Mouse (Mus musculus): ENCODE measurements at regions not wholly inside any gene's neighbourhood (a gene's known extent, or its start where the extent isn't known, plus 50 kb on each side); places are given as distances from the start of the nearest gene placed in this dataset.
"Not testable (repeated sequence)": the region's sequence is repeated elsewhere in the genome, so short reads cannot be mapped to it uniquely, and the experiment has no call there.

DNA sequence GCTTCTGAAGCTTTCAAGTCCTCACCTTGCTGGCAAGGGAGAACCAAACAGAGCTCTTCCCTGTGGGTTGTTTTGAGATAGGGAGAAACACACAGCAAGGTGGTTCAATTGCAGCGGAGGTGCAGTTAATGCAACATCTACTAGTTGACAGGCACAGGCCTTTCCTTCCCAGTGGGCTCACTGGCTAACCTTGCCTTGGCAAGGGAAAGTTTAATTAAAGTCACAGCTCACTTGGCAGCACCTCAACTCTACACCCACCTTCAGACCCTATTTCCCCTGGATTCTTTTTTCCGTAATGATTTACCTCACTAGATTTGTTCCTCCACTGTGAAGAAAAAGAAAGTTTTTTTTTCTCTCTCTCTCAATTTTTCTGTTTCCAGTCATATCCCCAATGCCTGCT, 314.5 kb downstream of the Tlr4 start:
- Histone ChIP-seq H3K4me2 (ENCODE audit: low read length) (no peak overlapping the region), H3K9ac (replicated peaks; ENCODE audit: low read depth, low read length) (no peak overlapping the region), H3K36me3 (ENCODE audit: control insufficient read depth, insufficient read depth) (no peaks in the 10 kb centered on the region), H3K4me1 (replicated peaks; ENCODE audit: control insufficient read depth, insufficient read depth, low read length) (no peaks in the 10 kb centered on the region), H3K9me3 (ENCODE audit: control insufficient read depth, low read length) (no peaks in the 10 kb centered on the region), H3K27ac (ENCODE audit: low read length) (no peak overlapping the region), H3K4me3 (replicated peaks; ENCODE audit: low read length) (no peak overlapping the region), H3K27me3 (replicated peaks; ENCODE audit: control insufficient read depth, insufficient read depth, low read length) (no peaks in the 10 kb centered on the region)
- WGBS = 84% methylated on average over 2 of the region's 2 CpGs
- ATAC-seq = no peak

GRCm38 (mm10) chr4:67148521-67148920, 321.1 kb downstream of the Tlr4 start:
- no peaks in the 10 kb centered on the region for H3K36me3 ChIP-seq (ENCODE audit: control insufficient read depth, insufficient read depth)
- WGBS = 67% methylated on average over 2 of the region's 2 CpGs
- H3K9me3 ChIP-seq (ENCODE audit: control insufficient read depth, low read length) = no peaks in the 10 kb centered on the region
- no peak overlapping the region for H3K9ac ChIP-seq (replicated peaks; ENCODE audit: low read depth, low read length)
- no peak overlapping the region for H3K27ac ChIP-seq (ENCODE audit: low read length)
- no peak overlapping the region for H3K4me2 ChIP-seq (ENCODE audit: low read length)
- no peaks in the 10 kb centered on the region for H3K27me3 ChIP-seq (replicated peaks; ENCODE audit: control insufficient read depth, insufficient read depth, low read length)
- no peak for ATAC-seq
- no peaks in the 10 kb centered on the region for H3K4me1 ChIP-seq (replicated peaks; ENCODE audit: control insufficient read depth, insufficient read depth, low read length)
- H3K4me3 ChIP-seq (replicated peaks; ENCODE audit: low read length) = no peak overlapping the region

- no peaks in the 10 kb centered on the region for H3K4me1 ChIP-seq (replicated peaks; ENCODE audit: control insufficient read depth, insufficient read depth, low read length)
- no peak for ATAC-seq
- 77% methylated on average over 3 of the region's 3 CpGs for WGBS
These were observed 335.3 kb downstream of the Tlr4 start for GRCm38 (mm10) chr4:67162673-67163072.

GRCm38 (mm10) chr4:67167720-67168119, 340.3 kb downstream of the Tlr4 start:
- H3K9me3 ChIP-seq (ENCODE audit: control insufficient read depth, low read length) = no peaks in the 10 kb centered on the region
- H3K4me2 ChIP-seq (ENCODE audit: low read length) = no peak overlapping the region
- H3K27me3 ChIP-seq (replicated peaks; ENCODE audit: control insufficient read depth, insufficient read depth, low read length) = no peaks in the 10 kb centered on the region
- H3K4me3 ChIP-seq (replicated peaks; ENCODE audit: low read length) = no peak overlapping the region
- H3K4me1 ChIP-seq (replicated peaks; ENCODE audit: control insufficient read depth, insufficient read depth, low read length) = no peaks in the 10 kb centered on the region
- 75% methylated on average over 5 of the region's 5 CpGs for WGBS
- no peak overlapping the region for H3K27ac ChIP-seq (ENCODE audit: low read length)
- no peaks in the 10 kb centered on the region for H3K36me3 ChIP-seq (ENCODE audit: control insufficient read depth, insufficient read depth)
- no peak overlapping the region for H3K9ac ChIP-seq (replicated peaks; ENCODE audit: low read depth, low read length)
- no peak for ATAC-seq

More at GRCm38 (mm10) chr4:67162673-67163072, 335.3 kb downstream of the Tlr4 start:
- H3K36me3 ChIP-seq (ENCODE audit: control insufficient read depth, insufficient read depth) = no peaks in the 10 kb centered on the region
- no peak overlapping the region for H3K4me2 ChIP-seq (ENCODE audit: low read length)
- H3K9me3 ChIP-seq (ENCODE audit: control insufficient read depth, low read length) = no peaks in the 10 kb centered on the region
- no peak overlapping the region for H3K4me3 ChIP-seq (replicated peaks; ENCODE audit: low read length)
- no peaks in the 10 kb centered on the region for H3K27me3 ChIP-seq (replicated peaks; ENCODE audit: control insufficient read depth, insufficient read depth, low read length)
- no peak overlapping the region for H3K27ac ChIP-seq (ENCODE audit: low read length)
- H3K9ac ChIP-seq (replicated peaks; ENCODE audit: low read depth, low read length) = no peak overlapping the region

DNA sequence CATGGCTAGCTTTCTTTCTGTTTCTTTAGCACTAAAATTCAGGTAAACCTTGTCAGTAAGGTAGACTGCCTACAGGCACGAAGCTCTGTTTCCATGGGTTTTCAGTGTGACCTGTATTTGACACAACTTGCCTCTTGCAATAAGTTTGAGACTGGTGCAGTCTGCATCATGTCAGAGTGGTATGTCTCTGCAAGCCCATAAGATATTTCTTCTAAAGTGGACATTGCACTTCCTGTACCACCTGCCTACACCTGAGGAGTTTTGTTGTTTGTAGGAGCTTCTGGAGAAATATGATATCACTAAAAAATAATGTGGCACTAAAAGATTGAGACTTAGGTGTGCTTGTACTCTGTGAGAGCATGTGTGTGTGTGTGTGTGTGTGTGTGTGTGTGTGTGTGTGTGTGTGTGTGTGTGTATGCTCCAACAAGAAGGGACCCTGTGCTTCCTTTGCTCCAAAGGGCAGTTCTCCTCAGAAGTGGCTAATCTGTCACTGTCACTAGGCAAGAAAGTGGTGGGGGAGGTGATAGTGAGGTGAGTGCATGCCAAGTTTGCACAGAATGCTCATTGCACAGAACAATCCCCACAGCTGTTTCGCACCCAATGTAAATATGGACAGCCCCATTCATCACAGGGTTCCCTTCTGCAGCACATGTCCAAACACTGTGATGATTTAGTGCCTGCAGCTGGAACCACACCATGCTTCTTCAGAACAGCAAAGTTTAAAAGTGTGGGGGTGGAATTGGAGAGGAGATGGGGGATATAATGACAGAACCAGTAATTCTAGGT, 360.5 kb downstream of the Tlr4 start:
- H3K4me2 ChIP-seq (ENCODE audit: low read length) = no peak overlapping the region
- H3K36me3 ChIP-seq (ENCODE audit: control insufficient read depth, insufficient read depth) = no peaks in the 10 kb centered on the region
- H3K4me3 ChIP-seq (replicated peaks; ENCODE audit: low read length) = no peak overlapping the region
- no peak overlapping the region for H3K27ac ChIP-seq (ENCODE audit: low read length)
- 84% methylated on average over 2 of the region's 2 CpGs for WGBS
- ATAC-seq = no peak
- H3K9me3 ChIP-seq (ENCODE audit: control insufficient read depth, low read length) = no peaks in the 10 kb centered on the region
- H3K4me1 ChIP-seq (replicated peaks; ENCODE audit: control insufficient read depth, insufficient read depth, low read length) = no peaks in the 10 kb centered on the region
- no peak overlapping the region for H3K9ac ChIP-seq (replicated peaks; ENCODE audit: low read depth, low read length)
- H3K27me3 ChIP-seq (replicated peaks; ENCODE audit: control insufficient read depth, insufficient read depth, low read length) = no peaks in the 10 kb centered on the region

- H3K4me3 ChIP-seq (replicated peaks; ENCODE audit: low read length) = no peak overlapping the region
- no peaks in the 10 kb centered on the region for H3K27me3 ChIP-seq (replicated peaks; ENCODE audit: control insufficient read depth, insufficient read depth, low read length)
- ATAC-seq = no peak
- H3K36me3 ChIP-seq (ENCODE audit: control insufficient read depth, insufficient read depth) = no peaks in the 10 kb centered on the region
- no peak overlapping the region for H3K4me2 ChIP-seq (ENCODE audit: low read length)
- no peak overlapping the region for H3K27ac ChIP-seq (ENCODE audit: low read length)
- H3K4me1 ChIP-seq (replicated peaks; ENCODE audit: control insufficient read depth, insufficient read depth, low read length) = no peaks in the 10 kb centered on the region
- H3K9me3 ChIP-seq (ENCODE audit: control insufficient read depth, low read length) = no peaks in the 10 kb centered on the region
- H3K9ac ChIP-seq (replicated peaks; ENCODE audit: low read depth, low read length) = no peak overlapping the region
These were observed 363.2 kb downstream of the Tlr4 start for GRCm38 (mm10) chr4:67190536-67190935.

- Histone ChIP-seq H3K4me1 (replicated peaks; ENCODE audit: control insufficient read depth, insufficient read depth, low read length) (no peaks in the 10 kb centered on the region), H3K27ac (ENCODE audit: low read length) (no peak overlapping the region), H3K9me3 (ENCODE audit: control insufficient read depth, low read length) (no peaks in the 10 kb centered on the region), H3K4me3 (replicated peaks; ENCODE audit: low read length) (no peak overlapping the region), H3K36me3 (ENCODE audit: control insufficient read depth, insufficient read depth) (no peaks in the 10 kb centered on the region), H3K4me2 (ENCODE audit: low read length) (no peak overlapping the region), H3K9ac (replicated peaks; ENCODE audit: low read depth, low read length) (no peak overlapping the region), H3K27me3 (replicated peaks; ENCODE audit: control insufficient read depth, insufficient read depth, low read length) (no peaks in the 10 kb centered on the region)
- 91% methylated on average over 4 of the region's 4 CpGs for WGBS
- no peak for ATAC-seq
These were observed 367.0 kb downstream of the Tlr4 start for GRCm38 (mm10) chr4:67194425-67194824.

DNA sequence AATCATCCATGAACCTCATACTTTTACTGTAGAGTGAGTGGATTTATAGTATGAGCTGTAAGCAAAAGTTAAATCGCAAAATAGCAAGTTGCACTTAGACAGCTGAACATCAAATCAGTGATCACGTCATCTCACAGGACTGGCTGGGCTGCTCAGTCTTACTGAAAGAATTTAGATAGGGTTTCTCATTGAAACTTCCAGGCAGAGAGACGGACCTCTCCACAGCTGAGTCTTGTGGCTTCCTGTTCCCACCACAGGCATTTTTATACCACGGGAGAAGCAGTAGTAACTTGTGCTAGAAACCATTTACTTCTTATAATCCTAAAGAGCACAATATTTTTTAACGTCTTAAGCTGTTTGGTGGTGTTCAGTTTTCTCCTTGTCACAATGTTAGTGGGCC, 369.5 kb downstream of the Tlr4 start:
- Histone ChIP-seq H3K4me3 (replicated peaks; ENCODE audit: low read length) (no peak overlapping the region), H3K27me3 (replicated peaks; ENCODE audit: control insufficient read depth, insufficient read depth, low read length) (no peaks in the 10 kb centered on the region), H3K27ac (ENCODE audit: low read length) (no peak overlapping the region), H3K9me3 (ENCODE audit: control insufficient read depth, low read length) (no peaks in the 10 kb centered on the region), H3K4me2 (ENCODE audit: low read length) (no peak overlapping the region), H3K4me1 (replicated peaks; ENCODE audit: control insufficient read depth, insufficient read depth, low read length) (no peaks in the 10 kb centered on the region), H3K9ac (replicated peaks; ENCODE audit: low read depth, low read length) (no peak overlapping the region), H3K36me3 (ENCODE audit: control insufficient read depth, insufficient read depth) (no peaks in the 10 kb centered on the region)
- 90% methylated on average over 5 of the region's 5 CpGs for WGBS
- no peak for ATAC-seq

DNA sequence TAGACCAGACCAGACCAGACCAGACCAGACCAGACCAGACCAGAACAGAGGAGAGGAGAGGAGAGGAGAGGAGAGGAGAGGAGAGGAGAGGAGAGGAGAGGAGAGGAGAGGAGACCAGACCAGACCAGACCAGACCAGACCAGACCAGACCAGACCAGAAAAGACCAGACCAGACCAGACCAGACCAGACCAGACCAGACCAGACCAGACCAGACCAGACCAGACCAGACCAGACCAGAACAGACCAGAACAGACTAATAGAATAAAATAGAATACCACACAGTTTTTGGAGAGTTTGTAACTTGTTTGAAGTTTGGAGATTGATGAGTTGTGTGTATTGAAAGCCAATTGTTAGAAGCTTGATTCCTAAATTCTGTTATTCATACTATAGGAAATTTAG, 381.0 kb downstream of the Tlr4 start:
- not testable (repeated sequence) for ATAC-seq; H3K36me3 ChIP-seq (ENCODE audit: control insufficient read depth, insufficient read depth); H3K4me1 ChIP-seq (replicated peaks; ENCODE audit: control insufficient read depth, insufficient read depth, low read length); H3K27me3 ChIP-seq (replicated peaks; ENCODE audit: control insufficient read depth, insufficient read depth, low read length); H3K4me3 ChIP-seq (replicated peaks; ENCODE audit: low read length); H3K9me3 ChIP-seq (ENCODE audit: control insufficient read depth, low read length); H3K4me2 ChIP-seq (ENCODE audit: low read length); H3K27ac ChIP-seq (ENCODE audit: low read length); H3K9ac ChIP-seq (replicated peaks; ENCODE audit: low read depth, low read length)

DNA sequence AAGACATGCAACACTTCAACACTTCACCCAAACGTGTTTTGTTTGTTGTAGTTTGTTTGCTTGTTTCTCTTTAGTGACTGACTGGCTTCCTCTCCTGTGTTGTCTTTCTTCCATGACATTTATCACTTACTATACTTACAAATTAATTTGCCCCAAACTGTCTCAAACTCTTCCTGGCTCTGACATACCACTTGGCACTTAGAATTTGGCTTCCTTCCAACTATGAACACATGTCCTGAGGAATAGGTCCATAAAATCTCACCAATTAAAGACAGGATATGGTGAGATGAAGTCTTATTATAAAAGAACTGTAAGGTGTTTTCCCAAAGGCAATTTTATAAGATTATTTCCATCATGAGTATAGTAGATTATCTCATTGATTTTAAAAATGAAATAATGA, 386.0 kb downstream of the Tlr4 start:
- ATAC-seq = peak; percentile 38; the same call in 1 of the 2 replicates
- H3K36me3 ChIP-seq (ENCODE audit: control insufficient read depth, insufficient read depth) = no peaks in the 10 kb centered on the region

More for the DNA sequence above, 386.0 kb downstream of the Tlr4 start:
- Histone ChIP-seq H3K4me1 (replicated peaks; ENCODE audit: control insufficient read depth, insufficient read depth, low read length) (peaks cover 3% of the 10 kb centered on the region; the same call in 1 of the 2 replicates), H3K27me3 (replicated peaks; ENCODE audit: control insufficient read depth, insufficient read depth, low read length) (no peaks in the 10 kb centered on the region), H3K4me3 (replicated peaks; ENCODE audit: low read length) (no peak overlapping the region), H3K9ac (replicated peaks; ENCODE audit: low read depth, low read length) (no peak overlapping the region), H3K9me3 (ENCODE audit: control insufficient read depth, low read length) (no peaks in the 10 kb centered on the region), H3K27ac (ENCODE audit: low read length) (no peak overlapping the region), H3K4me2 (ENCODE audit: low read length) (no peak overlapping the region)
- 47% methylated on average over 1 of the region's 1 CpGs for WGBS

All from forebrain, embryonic 16.5 days (tissue).